Mouse (Mus musculus) thymus, adult 2 months (tissue): ENCODE measurements around the gene Eif4enif1.

Source experiments
- CTCF ChIP-seq: fragments of 200-500 bp; IDR thresholded peaks from 2 replicates; pipeline ENCODE4 v1.5.1; 2012; ENCODE audit warnings: mild to moderate bottlenecking, control low read depth, low read length, moderate library complexity, borderline replicate concordance; ENCODE audit not compliant: control insufficient read depth, poor library complexity, insufficient read depth; ENCODE audit errors: extremely low read depth
- POLR2A ChIP-seq: fragments of 200-500 bp; IDR thresholded peaks from 2 replicates; pipeline ENCODE4 v1.6.1; 2012; ENCODE audit warnings: mild to moderate bottlenecking, low read length, control low read depth, moderate library complexity; ENCODE audit not compliant: control insufficient read depth, poor library complexity, insufficient read depth; ENCODE audit errors: extremely low read depth

DNA sequence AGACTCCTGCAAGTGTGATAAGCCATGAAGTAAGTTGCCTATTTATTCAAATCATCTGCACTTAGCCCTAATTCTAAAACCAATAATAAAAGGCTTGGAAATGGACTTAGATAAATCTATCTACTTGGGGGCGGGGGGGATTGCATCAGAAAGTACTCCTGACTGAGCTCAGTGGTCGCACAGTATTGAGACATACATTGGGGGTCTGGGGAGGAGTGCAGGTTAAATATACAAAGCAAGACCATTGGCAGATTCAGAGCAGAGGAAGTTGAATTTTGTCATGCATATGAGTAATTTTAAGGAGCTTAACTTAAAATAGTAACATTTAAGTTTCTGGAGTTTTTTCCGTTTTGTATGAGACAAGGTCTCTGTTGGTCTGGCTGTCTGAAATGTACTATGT, 30.1 kb downstream of the Eif4enif1 start:
- no peak for TF ChIP-seq CTCF
- no peak for TF ChIP-seq POLR2A
